Mouse (Mus musculus): ENCODE results near the gene Padi2.

DNA sequence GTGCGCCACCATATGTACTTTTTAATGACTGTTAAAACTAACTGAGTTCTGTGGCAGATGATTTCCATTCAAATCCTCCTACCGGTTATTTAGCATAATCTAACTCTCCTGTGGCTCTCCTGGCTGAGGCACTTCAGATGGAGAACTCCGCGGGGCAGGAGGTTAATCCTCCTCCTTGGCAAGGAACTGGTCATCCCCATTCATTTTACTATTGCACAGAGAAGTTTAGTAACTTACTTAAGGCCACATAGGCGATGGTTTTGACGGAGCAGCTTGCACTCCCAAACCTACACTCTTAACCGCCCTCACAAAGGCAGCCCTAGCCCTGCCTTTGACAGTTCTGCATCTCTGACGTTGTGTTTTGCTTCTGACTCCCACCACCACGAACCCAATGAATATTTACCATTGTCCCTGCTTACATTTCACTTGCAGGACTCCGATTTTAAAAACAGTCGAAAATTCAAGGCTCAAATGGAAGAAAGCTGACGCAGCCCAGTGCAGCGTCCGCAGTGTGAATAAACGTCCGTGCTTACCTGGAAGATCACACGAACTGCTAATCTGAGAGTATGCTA lies 51.1 kb downstream of the Padi2 start:
- TF ChIP-seq GATA1 (IDR thresholded peaks at IDR 0.05; ENCODE audit: low read length): no peak
- TF ChIP-seq TAL1 (IDR thresholded peaks at IDR 0.05; ENCODE audit: low read length): no peak
